24 mouse cellular contexts compared by ENCODE assay signal in genomic region chr9:57948333-57948931, GRCm38 (mm10). TPM values are rescaled to one million over a fixed set of nuclear protein-coding genes. Genes with fewer than 3 reads are reported as not detected.
DNase-seq lines count a peak whose midpoint lies in the region; ATAC-seq and TF ChIP-seq lines count a peak whose summit lies in the region.
"Had no signal": no experiment of that assay in that cellular context is flagged by ENCODE, and none has a peak within 500 bp of the region (broad histone marks: within the 10 kb centered on the region; RNA-seq: fewer than 3 reads in every experiment).

No protein-coding gene starts in this region.

- no peak overlapping the region for H3K4me3 ChIP-seq in heart, postnatal 0 days (ENCODE audit: low read depth, low read length)
- no peak overlapping the region for H3K4me3 ChIP-seq in testis, adult 2 months (ENCODE audit: control insufficient read depth, low read depth, low read length)
- no peak overlapping the region for H3K4me3 ChIP-seq in hindbrain, embryonic 14.5 days (replicated peaks; ENCODE audit: low read length)
- H3K4me3 ChIP-seq: embryonic facial prominence, embryonic 12.5 days; heart, embryonic 13.5 days; hindbrain, embryonic 13.5 days; limb, embryonic 13.5 days; liver, embryonic 12.5 days; midbrain, embryonic 15.5 days had no signal

- WGBS in heart, postnatal 0 days, result 66% methylated on average over 7 of the region's 7 CpGs
- 84% methylated on average over 7 of the region's 7 CpGs for WGBS in hindbrain, embryonic 14.5 days

- no peak for TF ChIP-seq EP300 in heart, postnatal 0 days (IDR thresholded peaks at IDR 0.05; ENCODE audit: low read depth)

- no peak for TF ChIP-seq CTCF in heart, postnatal 0 days (IDR thresholded peaks at IDR 0.05; ENCODE audit: low read depth)
- no peak for TF ChIP-seq CTCF in testis, adult 2 months (IDR thresholded peaks at IDR 0.05; ENCODE audit: control insufficient read depth, insufficient read depth, insufficient replicate concordance, low read depth, low read length)

- no peak for ATAC-seq in heart, postnatal 0 days (ENCODE audit: insufficient read depth, low read depth)
- no peak for ATAC-seq in hindbrain, embryonic 14.5 days (ENCODE audit: low FRiP score)
- ATAC-seq: inflammation-experienced regulatory T-cells, adult 6 months; liver, embryonic 12.5 days; midbrain, embryonic 15.5 days had no signal

- peak; percentile 58 for DNase-seq in cerebellum, adult 9-10 months
- no peak for DNase-seq in cerebellum, postnatal 14 days
- no peak for DNase-seq in heart, postnatal 0 days (ENCODE audit: low spot score)
- DNase-seq in heart, postnatal 4 days, result no peak
- DNase-seq in testis, postnatal 14 days (ENCODE audit: low spot score), result no peak
- no peak for DNase-seq in hindbrain, embryonic 14.5 days (ENCODE audit: low spot score)
- DNase-seq: adrenal gland, postnatal 36 days; kidney, adult 8-10 months; kidney, postnatal 14 days; layer of hippocampus, postnatal 36 days; spleen, adult 18-20 months; thymus, postnatal 14 days had no signal

- H3K4me2 ChIP-seq in heart, postnatal 0 days (ENCODE audit: low read depth, low read length), result no peak overlapping the region
- no peak overlapping the region for H3K4me2 ChIP-seq in hindbrain, embryonic 14.5 days (replicated peaks)
- H3K4me2 ChIP-seq: embryonic facial prominence, embryonic 12.5 days; heart, embryonic 13.5 days; hindbrain, embryonic 13.5 days; limb, embryonic 13.5 days; liver, embryonic 12.5 days; midbrain, embryonic 15.5 days had no signal

- no peaks in the 10 kb centered on the region for H3K36me3 ChIP-seq in heart, postnatal 0 days (replicated peaks; ENCODE audit: control insufficient read depth, insufficient read depth, low read length)
- no peaks in the 10 kb centered on the region for H3K36me3 ChIP-seq in testis, adult 2 months (ENCODE audit: control insufficient read depth, insufficient read depth, low read length)
- H3K36me3 ChIP-seq in hindbrain, embryonic 14.5 days (replicated peaks; ENCODE audit: control insufficient read depth, insufficient read depth), result no peaks in the 10 kb centered on the region
- H3K36me3 ChIP-seq: embryonic facial prominence, embryonic 12.5 days; G1E; heart, embryonic 13.5 days; hindbrain, embryonic 13.5 days; limb, embryonic 13.5 days; liver, embryonic 12.5 days; midbrain, embryonic 15.5 days had no signal

- no peak for TF ChIP-seq POLR2A in testis, adult 2 months (IDR thresholded peaks at IDR 0.05; ENCODE audit: control insufficient read depth, low read depth, low read length)

- peak overlapping the region; percentile 49 for H3K27ac ChIP-seq in heart, postnatal 0 days (ENCODE audit: low read depth)
- H3K27ac ChIP-seq in testis, adult 2 months (ENCODE audit: control insufficient read depth, insufficient read depth, low read depth, low read length), result peak overlapping the region; percentile 12; the same call in 1 of the 2 replicates
- no peak overlapping the region for H3K27ac ChIP-seq in hindbrain, embryonic 14.5 days
- H3K27ac ChIP-seq: embryonic facial prominence, embryonic 12.5 days; heart, embryonic 13.5 days; hindbrain, embryonic 13.5 days; limb, embryonic 13.5 days; liver, embryonic 12.5 days; midbrain, embryonic 15.5 days had no signal

- peaks cover 25% of the 10 kb centered on the region for H3K27me3 ChIP-seq in heart, postnatal 0 days (ENCODE audit: control insufficient read depth, insufficient read depth, low read length)
- no peaks in the 10 kb centered on the region for H3K27me3 ChIP-seq in testis, adult 2 months (ENCODE audit: control insufficient read depth, insufficient read depth, low read length)
- H3K27me3 ChIP-seq in hindbrain, embryonic 14.5 days (ENCODE audit: control insufficient read depth, insufficient read depth, low read length), result no peaks in the 10 kb centered on the region
- H3K27me3 ChIP-seq: hindbrain, embryonic 13.5 days; midbrain, embryonic 15.5 days; Patski had no signal

- H3K9ac ChIP-seq in heart, postnatal 0 days (replicated peaks; ENCODE audit: low read depth, low read length), result no peak overlapping the region
- H3K9ac ChIP-seq in hindbrain, embryonic 14.5 days, result no peak overlapping the region
- H3K9ac ChIP-seq: embryonic facial prominence, embryonic 12.5 days; heart, embryonic 13.5 days; hindbrain, embryonic 13.5 days; liver, embryonic 12.5 days; midbrain, embryonic 15.5 days had no signal

- H3K4me1 ChIP-seq in heart, postnatal 0 days (ENCODE audit: control insufficient read depth, insufficient read depth), result peaks cover 9% of the 10 kb centered on the region; the same call in 1 of the 2 replicates
- H3K4me1 ChIP-seq in testis, adult 2 months (ENCODE audit: control insufficient read depth, insufficient read depth, low read length), result peaks cover 6% of the 10 kb centered on the region
- H3K4me1 ChIP-seq in hindbrain, embryonic 14.5 days (replicated peaks; ENCODE audit: control insufficient read depth, insufficient read depth, low read length), result peaks cover 28% of the 10 kb centered on the region

- no peaks in the 10 kb centered on the region for H3K9me3 ChIP-seq in heart, postnatal 0 days (replicated peaks; ENCODE audit: control insufficient read depth, low read length)
- H3K9me3 ChIP-seq in hindbrain, embryonic 14.5 days (ENCODE audit: control insufficient read depth, low read length), result no peaks in the 10 kb centered on the region
- H3K9me3 ChIP-seq: embryonic facial prominence, embryonic 12.5 days; G1E; heart, embryonic 13.5 days; hindbrain, embryonic 13.5 days; limb, embryonic 13.5 days; liver, embryonic 12.5 days; midbrain, embryonic 15.5 days had no signal

RNA-seq across cellular contexts. Expression of gene Sema7a, which starts 8.5 kb away (rescaled TPM):
- total RNA-seq in heart, postnatal 0 days (2014; rRNA removed; ENCODE audit: low replicate concordance), result 12.4 and 16.8 TPM in 2 replicates
- 0.63 and 1.2 TPM in 2 replicates for polyA plus RNA-seq in heart, postnatal 0 days (2015; fragmentation: Nextera tagmentation; extraction: Ambion mirVana)
- total RNA-seq in heart, postnatal 4 days (2021), result 10 to 100 TPM; 26.0 to 30.1 TPM
- polyA plus RNA-seq in testis, adult 2 months (2012; rRNA removed), result 23.7 and 27.9 TPM in 2 replicates
- 6.3 and 7.3 TPM in 2 replicates for polyA plus RNA-seq in hindbrain, embryonic 14.5 days (2014; fragmentation: Nextera tagmentation; extraction: Ambion mirVana)
- total RNA-seq: G1E had no signal
- polyA plus RNA-seq: liver, embryonic 12.5 days had no signal

RNA-seq across cellular contexts. Expression of gene Ubl7, which starts 37.7 kb away (rescaled TPM):
- total RNA-seq in heart, postnatal 0 days (2014; rRNA removed; ENCODE audit: low replicate concordance), result 94.9 and 132 TPM in 2 replicates
- polyA plus RNA-seq in heart, postnatal 0 days (2015; fragmentation: Nextera tagmentation; extraction: Ambion mirVana), result 139 TPM in 2 replicates
- total RNA-seq in heart, postnatal 4 days (2021), result 10 to 100 TPM; 66.3 to 66.5 TPM
- polyA plus RNA-seq in testis, adult 2 months (2012; rRNA removed), result 714 and 753 TPM in 2 replicates
- polyA plus RNA-seq in hindbrain, embryonic 14.5 days (2014; fragmentation: Nextera tagmentation; extraction: Ambion mirVana), result 151 and 160 TPM in 2 replicates

RNA-seq across cellular contexts. Expression of gene Cyp11a1, which starts 57.8 kb away (rescaled TPM):
- 1.1 and 2.3 TPM in 2 replicates for total RNA-seq in heart, postnatal 0 days (2014; rRNA removed; ENCODE audit: low replicate concordance)
- polyA plus RNA-seq in heart, postnatal 0 days (2015; fragmentation: Nextera tagmentation; extraction: Ambion mirVana), result 0.90 and 1.3 TPM in 2 replicates
- total RNA-seq in heart, postnatal 4 days (2021), result under 1 TPM; 0.45 to 0.69 TPM
- 90.1 and 93.4 TPM in 2 replicates for polyA plus RNA-seq in testis, adult 2 months (2012; rRNA removed)
- 0.39 and 1.5 TPM in 2 replicates for polyA plus RNA-seq in hindbrain, embryonic 14.5 days (2014; fragmentation: Nextera tagmentation; extraction: Ambion mirVana)
- total RNA-seq: heart, postnatal 25 days had no signal
- polyA plus RNA-seq: forebrain, embryonic 11.5 days had no signal

Comparison
In these comparisons a context has a peak if more than half of its experiments do, and no peak if none do; other contexts are left out.
1. RNA of gene Cyp11a1, which starts 57.8 kb away (polyA plus RNA-seq): 90.1 to 93.4 TPM in testis, adult 2 months; 0.90 to 1.3 TPM in heart, postnatal 0 days and 0.39 to 1.5 TPM in hindbrain, embryonic 14.5 days; every median in the first group is over 10 times any median in the second.